Mouse (Mus musculus) bone marrow macrophage, adult 2 months (primary cell): ENCODE results near the gene Zcchc3.

ENCODE experiments used
- CTCF ChIP-seq: IDR thresholded peaks from 2 replicates; pipeline ENCODE4 v1.5.1; 2012; ENCODE audit warnings: low read depth, mild to moderate bottlenecking, low read length, moderate library complexity
- POLR2A ChIP-seq: IDR thresholded peaks from 2 replicates; pipeline ENCODE4 v1.6.1; 2012; ENCODE audit warnings: mild to moderate bottlenecking, low read depth, low read length, borderline replicate concordance

- TF ChIP-seq CTCF, result no peak
- no peak for TF ChIP-seq POLR2A
Observed at GRCm38 (mm10) chr2:152442322-152442721, 27.5 kb upstream of the Zcchc3 start.
